ENCODE assay signal across 8 mouse cellular contexts in the genomic region with DNA sequence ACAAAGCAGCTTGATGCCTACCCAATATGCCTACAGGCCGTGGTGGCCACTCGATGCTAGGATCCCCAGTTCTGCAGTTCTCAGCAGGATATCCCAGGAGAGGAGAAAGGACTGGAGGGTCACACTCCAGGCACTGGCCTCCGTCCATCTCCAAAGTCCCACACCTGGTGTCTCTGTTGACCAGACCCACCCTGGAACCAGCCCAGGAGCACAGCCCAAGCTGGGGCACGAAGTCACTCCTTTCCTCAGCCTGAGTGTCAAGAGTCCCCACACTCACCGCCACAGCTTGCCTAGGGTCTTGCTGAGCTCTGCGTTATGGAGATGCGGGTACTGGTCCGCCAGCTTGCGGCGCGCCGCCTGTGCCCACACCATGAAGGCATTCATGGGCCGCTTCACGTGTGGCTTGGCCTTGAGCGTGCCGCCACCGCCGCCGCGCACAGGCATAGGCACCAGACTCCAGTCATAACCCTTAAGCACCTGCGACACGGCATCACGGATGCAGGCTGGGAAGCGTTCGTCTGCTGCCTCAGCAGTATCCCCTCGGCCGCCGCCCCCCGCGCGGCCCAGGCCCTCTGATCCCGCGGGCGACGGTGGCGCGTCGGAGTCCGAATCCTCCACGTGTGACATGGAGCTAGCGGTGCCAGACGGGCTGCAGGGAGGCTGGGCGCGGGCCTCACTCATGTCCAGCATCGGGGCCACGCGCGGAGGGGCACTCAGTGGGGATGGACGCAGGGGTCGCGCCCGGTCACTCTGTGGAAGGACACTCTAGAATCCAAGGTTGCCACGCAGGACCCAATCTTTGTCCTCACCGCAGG. TPM values are rescaled to one million over a fixed set of nuclear protein-coding genes. Genes with fewer than 3 reads are reported as not detected.
DNase-seq lines count a peak whose midpoint lies in the region; ATAC-seq and TF ChIP-seq lines count a peak whose summit lies in the region.

No protein-coding gene starts in this region.

- ATAC-seq in kidney, embryonic 15.5 days (replicated peaks; ENCODE audit: low FRiP score) = peak; percentile 41
- ATAC-seq in embryonic facial prominence, embryonic 14.5 days (ENCODE audit: low read depth) = 0 out of 2 replicates have a peak, but pooled peaks have one; percentile 5
- peak; percentile 16; the same call in 1 of the 2 replicates for ATAC-seq in limb, embryonic 13.5 days (ENCODE audit: low FRiP score, low read depth)
- ATAC-seq in frontal cortex, adult (ENCODE audit: low TSS enrichment) = no peak

- no peak for TF ChIP-seq POLR2A in ES-Bruce4 (IDR thresholded peaks at IDR 0.05; ENCODE audit: insufficient read depth, low read length)

- H3K4me3 ChIP-seq in kidney, embryonic 15.5 days (replicated peaks) = peak overlapping the region; percentile 53
- peak overlapping the region; percentile 59 for H3K4me3 ChIP-seq in ES-Bruce4 (ENCODE audit: low read depth, low read length)
- peak overlapping the region; percentile 60 for H3K4me3 ChIP-seq in embryonic facial prominence, embryonic 14.5 days (ENCODE audit: low read depth, low read length)
- peak overlapping the region; percentile 60 for H3K4me3 ChIP-seq in limb, embryonic 13.5 days

- no peak for TF ChIP-seq CTCF in ES-Bruce4 (IDR thresholded peaks at IDR 0.05; ENCODE audit: low read depth, low read length)

- H3K27me3 ChIP-seq in kidney, embryonic 15.5 days = peaks cover 62% of the 10 kb centered on the region
- no peaks in the 10 kb centered on the region; the same call in 1 of the 2 replicates for H3K27me3 ChIP-seq in ES-Bruce4 (ENCODE audit: control insufficient read depth, insufficient read depth, low read length, poor library complexity, severe bottlenecking)
- peaks cover 19% of the 10 kb centered on the region for H3K27me3 ChIP-seq in embryonic facial prominence, embryonic 14.5 days (replicated peaks; ENCODE audit: control insufficient read depth, insufficient read depth, low read length)
- peaks cover 63% of the 10 kb centered on the region for H3K27me3 ChIP-seq in limb, embryonic 13.5 days
- H3K27me3 ChIP-seq in splenic B cell, adult 2 months (ENCODE audit: control insufficient read depth, insufficient read depth, low read length, poor library complexity, severe bottlenecking) = no peaks in the 10 kb centered on the region

- TF ChIP-seq EP300 in ES-Bruce4 (IDR thresholded peaks at IDR 0.05; ENCODE audit: insufficient read depth, low read depth, low read length) = no peak

- peak overlapping the region; percentile 56 for H3K9ac ChIP-seq in kidney, embryonic 15.5 days
- peak overlapping the region; percentile 43 for H3K9ac ChIP-seq in ES-Bruce4 (ENCODE audit: low read depth, poor library complexity, severe bottlenecking)
- peak overlapping the region; percentile 70 for H3K9ac ChIP-seq in embryonic facial prominence, embryonic 14.5 days (ENCODE audit: low read depth, low read length)
- peak overlapping the region; percentile 75 for H3K9ac ChIP-seq in limb, embryonic 13.5 days

- 3% methylated on average over 54 of the region's 54 CpGs for WGBS in kidney, embryonic 15.5 days
- WGBS in embryonic facial prominence, embryonic 14.5 days = 3% methylated on average over 25 of the region's 54 CpGs
- 3% methylated on average over 54 of the region's 54 CpGs for WGBS in limb, embryonic 13.5 days

- peaks cover 43% of the 10 kb centered on the region for H3K4me1 ChIP-seq in kidney, embryonic 15.5 days
- no peaks in the 10 kb centered on the region for H3K4me1 ChIP-seq in ES-Bruce4 (ENCODE audit: control insufficient read depth, insufficient read depth, low read length)
- H3K4me1 ChIP-seq in embryonic facial prominence, embryonic 14.5 days (ENCODE audit: control insufficient read depth, insufficient read depth, low read length) = peaks cover 28% of the 10 kb centered on the region
- peaks cover 53% of the 10 kb centered on the region for H3K4me1 ChIP-seq in limb, embryonic 13.5 days

- no peaks in the 10 kb centered on the region for H3K36me3 ChIP-seq in kidney, embryonic 15.5 days
- H3K36me3 ChIP-seq in ES-Bruce4 (ENCODE audit: control insufficient read depth, insufficient read depth, low read length, poor library complexity, severe bottlenecking) = no peaks in the 10 kb centered on the region
- H3K36me3 ChIP-seq in embryonic facial prominence, embryonic 14.5 days (ENCODE audit: control insufficient read depth, insufficient read depth, low read length) = 0 out of 2 replicates have a peak, but pooled peaks cover 6% of the 10 kb centered on the region
- H3K36me3 ChIP-seq in limb, embryonic 13.5 days = peaks cover 6% of the 10 kb centered on the region; the same call in 1 of the 2 replicates
- H3K36me3 ChIP-seq in splenic B cell, adult 2 months (ENCODE audit: control insufficient read depth, insufficient read depth, low read length, poor library complexity, severe bottlenecking) = no peaks in the 10 kb centered on the region

- no peak for DNase-seq in kidney, adult 9 months
- DNase-seq in embryonic facial prominence, embryonic 14.5 days (ENCODE audit: low spot score) = no peak
- peak; percentile 31 for DNase-seq in splenic B cell, adult 2 months (ENCODE audit: low read depth, low spot score)
- no peak for DNase-seq in gastrocnemius, postnatal 25 days

- H3K9me3 ChIP-seq in kidney, embryonic 15.5 days (replicated peaks) = no peaks in the 10 kb centered on the region
- H3K9me3 ChIP-seq in ES-Bruce4 (replicated peaks; ENCODE audit: control insufficient read depth, insufficient read depth, low read length, poor library complexity, severe bottlenecking) = no peaks in the 10 kb centered on the region
- H3K9me3 ChIP-seq in embryonic facial prominence, embryonic 14.5 days (ENCODE audit: control insufficient read depth, low read length) = no peaks in the 10 kb centered on the region
- H3K9me3 ChIP-seq in limb, embryonic 13.5 days = no peaks in the 10 kb centered on the region

- H3K4me2 ChIP-seq in kidney, embryonic 15.5 days = peak overlapping the region; percentile 96
- H3K4me2 ChIP-seq in embryonic facial prominence, embryonic 14.5 days (ENCODE audit: low read depth, low read length) = peak overlapping the region; percentile 99
- peak overlapping the region; percentile 98 for H3K4me2 ChIP-seq in limb, embryonic 13.5 days (replicated peaks)

- no peak overlapping the region for H3K27ac ChIP-seq in kidney, embryonic 15.5 days
- no peak overlapping the region for H3K27ac ChIP-seq in ES-Bruce4 (ENCODE audit: insufficient read depth, low read length)
- no peak overlapping the region for H3K27ac ChIP-seq in embryonic facial prominence, embryonic 14.5 days (replicated peaks; ENCODE audit: low read depth, low read length)
- H3K27ac ChIP-seq in limb, embryonic 13.5 days = no peak overlapping the region

RNA-seq across cellular contexts. Expression of a gene that starts 0.4 kb away (rescaled TPM):
- 5.1 and 5.9 TPM in 2 replicates for polyA plus RNA-seq in kidney, embryonic 15.5 days (2015; fragmentation: Nextera tagmentation; extraction: Ambion mirVana)
- polyA plus RNA-seq in ES-Bruce4 (2011; ENCODE audit: insufficient read depth, insufficient read length, low read depth, missing spikeins) = 0.32 and 0.48 TPM in 2 replicates
- 15.8 and 18.0 TPM in 2 replicates for polyA plus RNA-seq in embryonic facial prominence, embryonic 14.5 days (2014; fragmentation: Nextera tagmentation; extraction: Ambion mirVana)
- 15.0 and 16.5 TPM in 2 replicates for polyA plus RNA-seq in limb, embryonic 13.5 days (2015; fragmentation: Nextera tagmentation; extraction: Ambion mirVana)
- 1 to 10 TPM; 1.4 to 2.3 TPM for total RNA-seq in gastrocnemius, postnatal 25 days (2021)

RNA-seq across cellular contexts. Expression of a gene that starts 8.8 kb away (rescaled TPM):
- 30.9 and 32.1 TPM in 2 replicates for polyA plus RNA-seq in kidney, embryonic 15.5 days (2015; fragmentation: Nextera tagmentation; extraction: Ambion mirVana)
- 15.2 and 16.1 TPM in 2 replicates for polyA plus RNA-seq in ES-Bruce4 (2011; ENCODE audit: insufficient read depth, insufficient read length, low read depth, missing spikeins)
- polyA plus RNA-seq in embryonic facial prominence, embryonic 14.5 days (2014; fragmentation: Nextera tagmentation; extraction: Ambion mirVana) = 27.3 and 30.1 TPM in 2 replicates
- 31.2 and 33.2 TPM in 2 replicates for polyA plus RNA-seq in limb, embryonic 13.5 days (2015; fragmentation: Nextera tagmentation; extraction: Ambion mirVana)
- 10 to 100 TPM; 11.6 to 16.6 TPM for total RNA-seq in gastrocnemius, postnatal 25 days (2021)
